Mouse (Mus musculus) stomach, embryonic 14.5 days (tissue): ENCODE measurements at regions not wholly inside any gene's neighbourhood (a gene's known extent, or its start where the extent isn't known, plus 50 kb on each side); places are given as distances from the start of the nearest gene placed in this dataset.
A peak's percentile ranks its signal among the peaks of the same experiment; 100 is the strongest.

Source experiments
- ATAC-seq: fragments of 200-750 bp; cut with Nextera tagmentation; 2 replicates; pipeline ENCODE4 v1.8.0; 2017; ENCODE audit warnings: low read depth, moderate TSS enrichment; ENCODE audit not compliant: insufficient number of reproducible peaks, insufficient read depth, low FRiP score
- H3K27ac ChIP-seq: fragments of 300-500 bp; sonication (generic); 2 replicates; pipeline ENCODE4 v1.5.1; 2014; ENCODE audit warnings: mild to moderate bottlenecking, low read length, moderate library complexity, mixed read lengths
- H3K27me3 ChIP-seq: fragments of 300-500 bp; sonication (generic); 2 replicates; pipeline ENCODE4 v1.6.1; 2014; ENCODE audit warnings: low read length, control low read depth, mixed read lengths; ENCODE audit not compliant: control insufficient read depth, insufficient read depth
- H3K36me3 ChIP-seq: fragments of 300-500 bp; sonication (generic); 2 replicates; pipeline ENCODE4 v1.6.1; 2014; ENCODE audit warnings: mild to moderate bottlenecking, control low read depth, low read length, moderate library complexity, mixed read lengths; ENCODE audit not compliant: control insufficient read depth, insufficient read depth
- H3K4me1 ChIP-seq: fragments of 300-500 bp; sonication (generic); 2 replicates; pipeline ENCODE4 v1.6.1; 2014; ENCODE audit warnings: low read length, control low read depth, mixed read lengths; ENCODE audit not compliant: control insufficient read depth, insufficient read depth
- H3K4me2 ChIP-seq: fragments of 300-500 bp; sonication (generic); replicated peaks from 2 replicates; pipeline ENCODE4 v1.6.1; 2014; ENCODE audit warnings: low read depth, low read length, control low read depth
- H3K4me3 ChIP-seq: fragments of 300-500 bp; sonication (generic); 2 replicates; pipeline ENCODE4 v1.5.1; 2014; ENCODE audit warnings: low read depth, low read length, control low read depth
- H3K9ac ChIP-seq: fragments of 300-500 bp; sonication (generic); replicated peaks from 2 replicates; pipeline ENCODE4 v1.6.1; 2014; ENCODE audit warnings: low read depth, mild to moderate bottlenecking, control low read depth, low read length, moderate library complexity, mixed read lengths
- H3K9me3 ChIP-seq: fragments of 300-500 bp; sonication (generic); 2 replicates; pipeline ENCODE4 v1.6.1; 2016; ENCODE audit warnings: low read depth, low read length, control low read depth; ENCODE audit not compliant: control insufficient read depth
- WGBS: fragments of 180-500 bp; shearing (Covaris S2); extraction: QIAGEN DNeasy Blood & Tissue Kit; methylation state at CpG from one replicate; pipeline ENCODE4 v1.1.7; 2014; 5-methylcytosine and 5-hydroxymethylcytosine counted together

DNA sequence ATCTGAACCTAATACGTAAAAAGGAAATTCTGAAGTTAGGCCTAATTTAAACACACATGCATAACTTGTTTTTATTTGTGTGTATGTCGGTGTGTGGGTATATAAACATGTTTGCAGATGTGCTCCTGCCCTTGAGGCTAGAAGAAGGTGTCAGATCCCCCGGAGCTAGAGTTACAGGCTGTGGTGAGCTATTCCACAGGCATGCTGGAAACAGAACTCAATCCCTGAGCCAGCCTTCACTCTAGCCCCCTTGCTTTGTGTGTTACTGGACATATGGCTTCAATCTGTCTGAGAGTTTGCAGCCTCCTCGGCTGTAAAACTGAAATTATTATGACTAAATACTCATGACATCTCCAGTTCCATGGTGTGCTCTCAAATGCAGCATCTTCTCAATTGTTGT lies 89.3 kb upstream of the Tspan5 start:
- Histone ChIP-seq H3K9me3 (peaks cover under 1% of the 10 kb centered on the region; the same call in 1 of the 2 replicates), H3K4me1 (no peaks in the 10 kb centered on the region), H3K4me3 (no peak overlapping the region), H3K27ac (no peak overlapping the region), H3K27me3 (no peaks in the 10 kb centered on the region), H3K36me3 (no peaks in the 10 kb centered on the region), H3K9ac (no peak overlapping the region), H3K4me2 (no peak overlapping the region)
- no peak for ATAC-seq
- 70% methylated on average over 4 of the region's 4 CpGs for WGBS

DNA sequence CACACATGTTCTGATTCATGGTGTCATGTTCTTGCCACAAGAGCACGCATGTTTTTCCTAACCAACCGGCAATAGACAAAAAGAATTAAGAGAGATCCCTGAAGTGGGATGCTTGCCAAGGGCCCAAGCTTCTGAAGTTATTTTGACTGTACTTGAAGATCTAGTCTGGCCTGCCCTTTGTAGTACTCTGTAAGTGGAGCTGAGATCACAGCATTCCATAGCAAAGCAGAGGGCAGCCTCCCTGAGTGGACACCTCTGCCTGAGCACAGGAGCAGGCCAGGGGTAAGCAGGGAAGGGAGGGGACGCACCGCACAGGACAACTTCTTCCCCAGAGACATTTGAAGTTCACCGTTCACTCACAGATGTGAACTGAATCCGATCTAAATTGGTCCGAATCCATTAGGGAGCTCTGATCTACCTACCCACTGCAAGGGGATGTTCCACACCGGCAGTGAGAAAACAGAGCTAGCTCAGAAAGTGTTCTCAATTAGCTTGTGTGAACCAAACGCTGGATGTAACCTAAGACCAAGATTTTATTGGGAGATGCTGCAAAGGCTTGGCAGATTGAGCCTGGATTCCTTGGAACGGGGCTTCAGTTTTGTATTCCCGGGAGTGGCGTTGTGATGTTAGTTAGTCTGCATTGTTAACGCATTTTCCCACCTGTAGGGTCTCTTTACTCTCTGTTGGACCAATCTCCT lies 88.3 kb upstream of the Tspan5 start:
- no peak overlapping the region for H3K27ac ChIP-seq
- H3K27me3 ChIP-seq: no peaks in the 10 kb centered on the region
- peaks cover 3% of the 10 kb centered on the region; the same call in 1 of the 2 replicates for H3K9me3 ChIP-seq
- H3K36me3 ChIP-seq: no peaks in the 10 kb centered on the region
- ATAC-seq: no peak
- H3K4me2 ChIP-seq: no peak overlapping the region
- no peaks in the 10 kb centered on the region for H3K4me1 ChIP-seq
- H3K4me3 ChIP-seq: no peak overlapping the region
- WGBS: 88% methylated on average over 13 of the region's 13 CpGs
- no peak overlapping the region for H3K9ac ChIP-seq

DNA sequence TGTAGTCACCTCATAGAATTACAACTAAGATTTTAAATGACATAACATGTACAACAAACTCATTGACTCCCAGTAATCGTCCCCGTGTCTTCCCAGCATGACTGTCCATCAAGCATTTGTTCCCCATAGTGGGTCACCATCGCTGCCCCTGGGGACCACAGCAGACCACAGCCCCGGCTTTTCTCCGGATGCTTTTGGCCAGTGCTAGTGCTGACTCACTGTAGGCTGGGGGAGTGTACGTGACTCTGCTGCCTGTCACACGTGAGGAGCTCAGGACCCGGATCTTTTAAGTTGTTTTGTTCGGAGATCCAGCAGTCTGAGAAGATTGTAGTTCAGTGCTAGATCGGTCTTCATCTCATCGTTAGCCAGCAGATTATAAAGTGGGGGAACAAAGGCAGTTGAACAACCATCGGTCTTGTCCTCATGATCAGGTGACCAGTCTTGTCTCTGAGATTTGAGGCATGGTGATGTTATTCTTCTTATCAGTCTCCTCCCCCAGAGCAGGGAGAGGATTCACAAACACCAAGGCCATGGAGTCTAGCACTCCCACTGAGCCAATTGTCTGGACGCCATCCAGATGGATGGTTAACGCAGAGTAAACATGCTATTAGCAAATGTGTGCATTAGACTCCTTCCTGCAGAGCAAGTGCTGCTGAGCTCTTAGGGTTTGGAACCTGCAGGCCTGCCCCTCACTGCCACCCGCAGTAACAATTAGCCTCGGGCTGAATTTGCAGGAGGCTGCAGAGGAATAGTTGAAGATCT lies 87.2 kb upstream of the Tspan5 start:
- no peaks in the 10 kb centered on the region for H3K27me3 ChIP-seq
- no peak overlapping the region for H3K4me2 ChIP-seq
- H3K36me3 ChIP-seq: no peaks in the 10 kb centered on the region
- no peak overlapping the region for H3K9ac ChIP-seq
- H3K4me3 ChIP-seq: no peak overlapping the region
- peak; percentile 42; the same call in 1 of the 2 replicates for ATAC-seq
- 63% methylated on average over 16 of the region's 16 CpGs for whole genome bisulfite sequencing
- no peak overlapping the region for H3K27ac ChIP-seq
- H3K4me1 ChIP-seq: no peaks in the 10 kb centered on the region
- H3K9me3 ChIP-seq: peaks cover 8% of the 10 kb centered on the region; the same call in 1 of the 2 replicates

DNA sequence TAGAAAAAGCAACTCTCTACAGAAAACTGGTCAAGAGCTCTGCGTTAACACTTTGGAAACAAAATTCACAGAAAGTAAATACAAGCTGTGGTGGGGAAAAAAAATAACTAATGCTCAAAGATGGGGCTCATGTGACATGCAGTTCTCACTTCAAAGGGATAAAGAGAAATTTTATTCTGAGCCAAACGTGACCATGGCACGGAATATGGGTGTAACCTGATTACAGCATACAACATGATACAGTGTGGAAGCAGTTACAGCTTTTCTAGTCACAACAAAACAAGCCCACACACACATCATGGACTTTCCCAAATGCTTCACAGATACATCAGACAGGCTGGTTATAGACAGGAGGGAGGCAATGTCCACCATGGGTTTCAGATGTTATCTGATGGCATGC lies 86.5 kb upstream of the Tspan5 start:
- Histone ChIP-seq H3K27me3 (no peaks in the 10 kb centered on the region), H3K4me1 (no peaks in the 10 kb centered on the region), H3K9ac (no peak overlapping the region), H3K4me2 (no peak overlapping the region), H3K36me3 (no peaks in the 10 kb centered on the region), H3K9me3 (peaks cover 8% of the 10 kb centered on the region; the same call in 1 of the 2 replicates), H3K27ac (no peak overlapping the region), H3K4me3 (no peak overlapping the region)
- WGBS: 55% methylated on average over 3 of the region's 3 CpGs
- ATAC-seq: no peak

DNA sequence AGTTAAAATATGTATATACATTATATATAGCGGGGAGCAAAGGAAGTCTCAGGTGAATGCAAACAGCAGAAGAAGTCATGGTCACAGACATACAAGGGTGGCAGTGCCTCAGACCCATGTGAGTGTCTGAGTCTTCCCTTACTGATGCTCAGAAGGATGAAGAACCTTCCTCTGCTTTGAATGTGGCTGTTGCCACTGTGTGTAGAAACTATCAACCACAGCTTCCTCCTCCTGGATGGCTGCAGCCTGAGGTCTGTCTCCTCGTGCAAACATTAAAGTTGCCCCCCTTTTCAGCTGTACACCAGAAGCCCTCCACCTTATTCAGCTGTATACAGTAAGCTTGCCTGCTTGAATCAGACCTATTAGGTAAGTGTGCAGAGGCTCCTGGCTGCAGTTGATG lies 79.4 kb upstream of the Tspan5 start:
- Histone ChIP-seq H3K9me3 (peaks cover 12% of the 10 kb centered on the region; the same call in 1 of the 2 replicates), H3K4me1 (no peaks in the 10 kb centered on the region), H3K4me2 (no peak overlapping the region), H3K4me3 (no peak overlapping the region), H3K27me3 (no peaks in the 10 kb centered on the region), H3K36me3 (no peaks in the 10 kb centered on the region), H3K9ac (no peak overlapping the region), H3K27ac (no peak overlapping the region)
- WGBS: 76% methylated on average over 2 of the region's 2 CpGs
- no peak for ATAC-seq

DNA sequence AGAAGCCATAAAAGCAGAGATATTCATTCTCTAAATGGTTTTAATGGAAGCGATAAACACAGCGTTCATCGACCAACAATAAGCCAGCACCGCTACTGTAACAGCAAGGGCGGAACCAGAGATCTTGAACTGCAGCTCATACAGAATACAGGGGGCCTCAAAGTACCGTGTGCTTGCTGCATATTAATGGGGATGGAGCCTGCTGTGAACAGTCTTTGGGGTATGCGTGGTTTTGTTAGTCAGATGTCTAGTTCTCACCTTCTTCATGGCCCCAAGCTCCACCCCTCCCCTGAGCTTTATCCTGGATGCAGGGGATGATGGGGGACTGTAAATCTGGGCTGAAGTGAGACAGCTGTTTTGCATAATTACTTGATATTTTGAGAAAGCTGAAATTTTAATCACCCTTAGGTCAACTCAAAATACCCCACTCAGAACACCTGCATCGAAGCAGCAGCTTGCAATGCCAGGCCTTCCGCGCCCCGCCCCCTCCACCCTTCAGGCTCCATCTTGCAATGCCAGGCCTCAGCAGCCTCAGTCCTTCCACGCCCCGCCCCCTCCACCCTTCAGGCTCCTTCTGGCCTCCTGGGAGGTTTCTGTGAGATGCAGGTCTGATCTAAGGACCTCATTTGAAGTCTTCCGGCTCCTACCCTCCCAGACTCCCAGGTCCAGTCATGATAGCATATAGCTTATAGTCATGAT lies 73.5 kb upstream of the Tspan5 start:
- WGBS: 79% methylated on average over 14 of the region's 14 CpGs
- H3K9ac ChIP-seq: no peak overlapping the region
- no peak overlapping the region for H3K4me2 ChIP-seq
- no peaks in the 10 kb centered on the region for H3K4me1 ChIP-seq
- no peaks in the 10 kb centered on the region for H3K27me3 ChIP-seq
- no peak overlapping the region for H3K27ac ChIP-seq
- H3K36me3 ChIP-seq: no peaks in the 10 kb centered on the region
- ATAC-seq: no peak
- no peak overlapping the region for H3K4me3 ChIP-seq
- H3K9me3 ChIP-seq: peaks cover 5% of the 10 kb centered on the region; the same call in 1 of the 2 replicates

DNA sequence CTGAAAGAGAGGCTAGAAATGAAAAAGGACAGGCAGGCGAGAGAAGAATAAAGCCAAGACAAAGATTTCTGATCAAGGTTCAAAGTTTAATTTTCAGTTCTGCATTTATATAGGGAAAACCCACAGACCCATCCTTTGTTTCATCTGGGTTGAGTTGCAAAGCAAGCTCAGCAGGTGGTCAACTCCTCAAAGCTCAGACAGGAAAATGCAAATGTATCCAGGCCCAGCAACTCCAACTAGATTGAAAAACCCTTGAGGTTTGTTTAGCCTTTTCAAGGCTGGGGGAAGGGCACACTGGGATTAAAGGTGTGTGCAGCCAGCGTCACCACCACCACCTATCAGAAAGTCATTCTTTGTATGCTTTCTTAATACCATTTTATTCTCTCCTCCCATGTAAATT lies 66.1 kb upstream of the Tspan5 start:
- ATAC-seq: no peak
- Histone ChIP-seq H3K4me1 (no peaks in the 10 kb centered on the region), H3K27ac (no peak overlapping the region), H3K4me2 (no peak overlapping the region), H3K27me3 (no peaks in the 10 kb centered on the region), H3K9ac (no peak overlapping the region), H3K9me3 (no peaks in the 10 kb centered on the region), H3K4me3 (no peak overlapping the region), H3K36me3 (no peaks in the 10 kb centered on the region)
- 64% methylated on average over 2 of the region's 2 CpGs for WGBS

DNA sequence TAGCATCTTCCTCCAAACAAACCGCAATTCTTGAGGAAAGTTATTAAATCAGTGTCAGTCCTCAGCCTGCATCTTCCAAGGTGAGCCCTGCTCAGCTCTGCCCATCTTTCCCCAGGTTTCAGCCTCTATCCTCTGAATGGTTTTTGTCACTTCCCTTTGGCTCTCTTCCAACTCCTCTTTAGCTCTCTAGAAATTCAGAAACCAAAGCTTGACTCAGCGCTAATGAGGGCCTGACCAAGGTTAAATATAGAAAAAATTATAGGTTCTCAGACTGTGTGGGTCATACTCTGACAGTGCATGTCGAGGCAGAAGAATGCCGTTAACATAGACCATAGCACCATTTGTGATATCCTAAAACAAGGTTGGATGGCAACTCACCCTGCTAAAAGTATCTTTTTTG lies 63.6 kb upstream of the Tspan5 start:
- no peak for ATAC-seq
- Histone ChIP-seq H3K4me3 (no peak overlapping the region), H3K9ac (no peak overlapping the region), H3K9me3 (no peaks in the 10 kb centered on the region), H3K27ac (no peak overlapping the region), H3K36me3 (no peaks in the 10 kb centered on the region), H3K4me1 (no peaks in the 10 kb centered on the region), H3K4me2 (no peak overlapping the region), H3K27me3 (no peaks in the 10 kb centered on the region)
- 71% methylated on average over 4 of the region's 4 CpGs for WGBS
